Mouse (Mus musculus) olfactory bulb, adult 2 months (tissue): ENCODE results near the gene Eml2. TPM values are rescaled to one million over a fixed set of nuclear protein-coding genes. Genes with fewer than 3 reads are reported as not detected.

Source experiments
- H3K27ac ChIP-seq: fragments of 200-500 bp; 2 replicates; pipeline ENCODE4 v1.5.1; 2012; ENCODE audit warnings: low read depth, low read length; ENCODE audit not compliant: insufficient read depth
- H3K4me1 ChIP-seq: fragments of 200-500 bp; 2 replicates; pipeline ENCODE4 v1.6.1; 2012; ENCODE audit warnings: low read length; ENCODE audit not compliant: control insufficient read depth, insufficient read depth
- H3K4me3 ChIP-seq: fragments of 200-500 bp; 2 replicates; pipeline ENCODE4 v1.5.1; 2012; ENCODE audit warnings: mild to moderate bottlenecking, low read depth, low read length, moderate library complexity; ENCODE audit not compliant: insufficient read depth
- CTCF ChIP-seq: fragments of 200-500 bp; IDR thresholded peaks from 2 replicates; pipeline ENCODE4 v1.5.1; 2012; ENCODE audit warnings: low read depth, mild to moderate bottlenecking, low read length, moderate library complexity; ENCODE audit not compliant: insufficient read depth
- POLR2A ChIP-seq: fragments of 200-500 bp; IDR thresholded peaks from 2 replicates; pipeline ENCODE4 v1.6.1; 2012; ENCODE audit warnings: mild to moderate bottlenecking, low read depth, low read length, moderate library complexity; ENCODE audit not compliant: insufficient read depth
- WGBS: fragments of 180-500 bp; shearing (Covaris S2); methylation state at CpG from one replicate; pipeline ENCODE4 v1.1.7; 2018; 5-methylcytosine and 5-hydroxymethylcytosine counted together
- polyA plus RNA-seq: library from polyadenylated mRNA; stranded (reverse); fragments of >200 nt; gene quantifications from 2 replicates; pipeline ENCODE4 v1.2.4, GENCODE M21; 2012; ENCODE audit warnings: low replicate concordance; ENCODE audit not compliant: missing spikeins, insufficient read depth, insufficient read length

The Eml2 gene
- polyA plus RNA-seq, 1 experiment, result not detected

- Histone ChIP-seq H3K4me3 (no peak overlapping the region), H3K27ac (no peak overlapping the region), H3K4me1 (peaks cover 11% of the 10 kb centered on the region)
- TF ChIP-seq POLR2A (no peak), CTCF (no peak)
- 31% methylated on average over 5 of the region's 5 CpGs for WGBS
Observed at GRCm38 (mm10) chr7:19243858-19244257, 67.6 kb downstream of the Eml2 start.

GRCm38 (mm10) chr7:19245083-19245482, 68.9 kb downstream of the Eml2 start:
- H3K27ac ChIP-seq, result no peak overlapping the region
- TF ChIP-seq CTCF (no peak), POLR2A (no peak)
- H3K4me3 ChIP-seq, result no peak overlapping the region
- WGBS, result 66% methylated on average over 3 of the region's 3 CpGs
- H3K4me1 ChIP-seq, result peaks cover 8% of the 10 kb centered on the region; the same call in 1 of the 2 replicates

DNA sequence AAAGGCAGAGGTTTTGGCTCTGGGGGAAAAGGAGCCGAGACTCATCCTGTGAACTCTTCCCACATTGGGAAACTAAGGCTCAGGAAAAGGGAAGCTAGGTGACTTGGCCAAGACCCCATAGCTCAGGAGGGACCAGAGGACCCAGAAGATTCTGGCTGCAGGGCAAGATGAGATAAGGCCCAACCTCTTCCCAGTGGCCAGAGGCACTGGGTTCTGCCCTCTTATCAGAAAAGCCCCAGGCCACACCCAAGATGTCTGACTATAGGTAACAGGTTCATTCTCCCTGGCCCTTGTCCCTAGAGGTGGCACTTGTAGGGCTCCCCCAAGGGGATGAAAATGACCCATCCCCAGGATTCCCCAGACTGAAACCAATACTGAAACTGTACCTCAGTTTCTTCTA, 70.6 kb downstream of the Eml2 start:
- TF ChIP-seq CTCF, result no peak
- peaks cover 3% of the 10 kb centered on the region; the same call in 1 of the 2 replicates for H3K4me1 ChIP-seq
- no peak overlapping the region for H3K27ac ChIP-seq
- 100% methylated on average over 1 of the region's 1 CpGs for WGBS
- no peak overlapping the region for H3K4me3 ChIP-seq

- Histone ChIP-seq H3K27ac (no peak overlapping the region), H3K4me3 (no peak overlapping the region), H3K4me1 (peaks cover 3% of the 10 kb centered on the region; the same call in 1 of the 2 replicates)
- TF ChIP-seq CTCF (no peak), POLR2A (no peak)
- 93% methylated on average over 2 of the region's 2 CpGs for WGBS
Observed at GRCm38 (mm10) chr7:19247511-19247910, 71.3 kb downstream of the Eml2 start.

- Histone ChIP-seq H3K27ac (no peak overlapping the region), H3K4me1 (no peaks in the 10 kb centered on the region), H3K4me3 (no peak overlapping the region)
- TF ChIP-seq POLR2A (no peak), CTCF (no peak)
- WGBS, result 90% methylated on average over 4 of the region's 4 CpGs
Observed at GRCm38 (mm10) chr7:19252078-19252477, 75.9 kb downstream of the Eml2 start.

DNA sequence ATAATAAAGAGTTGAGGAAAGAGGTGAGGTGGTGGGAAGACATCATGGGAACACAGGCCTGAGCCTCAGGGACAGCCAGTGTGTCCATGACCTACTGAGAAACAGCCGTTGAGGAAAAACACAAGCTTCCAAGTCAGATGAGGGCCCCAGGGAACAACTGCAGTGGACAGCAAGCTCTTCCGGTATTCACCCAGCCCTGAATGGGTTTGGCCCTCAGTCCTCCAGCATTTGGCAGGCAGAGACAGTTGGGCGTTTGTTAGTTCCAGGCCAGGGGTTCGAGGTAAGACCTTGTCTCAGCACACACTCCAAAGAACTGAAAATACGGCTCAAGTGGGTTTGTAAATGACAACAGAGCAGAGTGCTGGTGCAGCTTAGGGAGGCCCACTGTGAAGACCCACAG, 77.2 kb downstream of the Eml2 start:
- peaks cover 5% of the 10 kb centered on the region; the same call in 1 of the 2 replicates for H3K4me1 ChIP-seq
- TF ChIP-seq CTCF, result no peak
- no peak for TF ChIP-seq POLR2A
- no peak overlapping the region for H3K4me3 ChIP-seq
- no peak overlapping the region for H3K27ac ChIP-seq
- WGBS, result 43% methylated on average over 5 of the region's 5 CpGs

- no peak for TF ChIP-seq POLR2A
- TF ChIP-seq CTCF, result no peak
- peaks cover 5% of the 10 kb centered on the region; the same call in 1 of the 2 replicates for H3K4me1 ChIP-seq
- no peak overlapping the region for H3K4me3 ChIP-seq
- H3K27ac ChIP-seq, result no peak overlapping the region
- WGBS, result 91% methylated on average over 17 of the region's 17 CpGs
Observed at GRCm38 (mm10) chr7:19255395-19255794, 79.2 kb downstream of the Eml2 start.

Other genes starting within 250 kb of the Eml2 start
- not detected in 2 replicates for gene Nanos2, start 189.0 kb upstream of the Eml2 start, polyA plus RNA-seq
- not detected in 2 replicates for gene Mypop, start 185.2 kb upstream of the Eml2 start, polyA plus RNA-seq
- gene Irf2bp1, start 172.4 kb upstream of the Eml2 start, polyA plus RNA-seq, result not detected in 2 replicates
- not detected in 2 replicates for gene Foxa3, start 152.9 kb upstream of the Eml2 start, polyA plus RNA-seq
- gene Sympk, start 152.0 kb upstream of the Eml2 start, polyA plus RNA-seq, result not detected in 2 replicates
- not detected in 2 replicates for gene Rsph6a, start 121.7 kb upstream of the Eml2 start, polyA plus RNA-seq
- not detected in 2 replicates for gene Dmwd, start 100.2 kb upstream of the Eml2 start, polyA plus RNA-seq
- not detected in 2 replicates for gene Dmpk, start 92.6 kb upstream of the Eml2 start, polyA plus RNA-seq
- gene Six5, start 81.8 kb upstream of the Eml2 start, polyA plus RNA-seq, result not detected in 2 replicates
- not detected in 2 replicates for gene Gm4969, start 58.1 kb upstream of the Eml2 start, polyA plus RNA-seq
- gene Fbxo46, start 56.6 kb upstream of the Eml2 start, polyA plus RNA-seq, result not detected in 2 replicates
- not detected in 2 replicates for gene Qpctl, start 27.1 kb upstream of the Eml2 start, polyA plus RNA-seq
- gene Snrpd2, start 26.7 kb upstream of the Eml2 start, polyA plus RNA-seq, result not detected in 2 replicates
- not detected in 2 replicates for gene Gipr, start 10.3 kb upstream of the Eml2 start, polyA plus RNA-seq
- not detected in 2 replicates for gene Gpr4, start 36.1 kb downstream of the Eml2 start, polyA plus RNA-seq
- not detected in 2 replicates for gene Opa3, start 51.9 kb downstream of the Eml2 start, polyA plus RNA-seq
- gene Vasp, start 95.4 kb downstream of the Eml2 start, polyA plus RNA-seq, result not detected in 2 replicates
- gene Ppm1n, start 103.6 kb downstream of the Eml2 start, polyA plus RNA-seq, result not detected in 2 replicates
- not detected in 2 replicates for gene Rtn2, start 106.2 kb downstream of the Eml2 start, polyA plus RNA-seq
- not detected in 2 replicates for gene Fosb, start 133.6 kb downstream of the Eml2 start, polyA plus RNA-seq
- not detected in 2 replicates for gene Ercc1, start 168.4 kb downstream of the Eml2 start, polyA plus RNA-seq
- gene Cd3eap, start 183.1 kb downstream of the Eml2 start, polyA plus RNA-seq, result not detected in 2 replicates
- not detected in 2 replicates for gene Ppp1r13l, start 183.3 kb downstream of the Eml2 start, polyA plus RNA-seq
- gene Ercc2, start 205.6 kb downstream of the Eml2 start, polyA plus RNA-seq, result not detected in 2 replicates
- gene Klc3, start 227.7 kb downstream of the Eml2 start, polyA plus RNA-seq, result not detected in 2 replicates
- gene Ckm, start 228.4 kb downstream of the Eml2 start, polyA plus RNA-seq, result not detected in 2 replicates